Mouse (Mus musculus) lung, postnatal 0 days (tissue): Measurements from ENCODE around the gene Sema3c.

Source experiments
- CTCF ChIP-seq: IDR thresholded peaks from 2 replicates; pipeline ENCODE4 v1.5.1; 2016; ENCODE audit warnings: antibody characterized with exemption, mild to moderate bottlenecking
- EP300 ChIP-seq: IDR thresholded peaks from 2 replicates; pipeline ENCODE4 v1.6.1; 2016; ENCODE audit warnings: antibody characterized with exemption, mild to moderate bottlenecking, control low read depth

DNA sequence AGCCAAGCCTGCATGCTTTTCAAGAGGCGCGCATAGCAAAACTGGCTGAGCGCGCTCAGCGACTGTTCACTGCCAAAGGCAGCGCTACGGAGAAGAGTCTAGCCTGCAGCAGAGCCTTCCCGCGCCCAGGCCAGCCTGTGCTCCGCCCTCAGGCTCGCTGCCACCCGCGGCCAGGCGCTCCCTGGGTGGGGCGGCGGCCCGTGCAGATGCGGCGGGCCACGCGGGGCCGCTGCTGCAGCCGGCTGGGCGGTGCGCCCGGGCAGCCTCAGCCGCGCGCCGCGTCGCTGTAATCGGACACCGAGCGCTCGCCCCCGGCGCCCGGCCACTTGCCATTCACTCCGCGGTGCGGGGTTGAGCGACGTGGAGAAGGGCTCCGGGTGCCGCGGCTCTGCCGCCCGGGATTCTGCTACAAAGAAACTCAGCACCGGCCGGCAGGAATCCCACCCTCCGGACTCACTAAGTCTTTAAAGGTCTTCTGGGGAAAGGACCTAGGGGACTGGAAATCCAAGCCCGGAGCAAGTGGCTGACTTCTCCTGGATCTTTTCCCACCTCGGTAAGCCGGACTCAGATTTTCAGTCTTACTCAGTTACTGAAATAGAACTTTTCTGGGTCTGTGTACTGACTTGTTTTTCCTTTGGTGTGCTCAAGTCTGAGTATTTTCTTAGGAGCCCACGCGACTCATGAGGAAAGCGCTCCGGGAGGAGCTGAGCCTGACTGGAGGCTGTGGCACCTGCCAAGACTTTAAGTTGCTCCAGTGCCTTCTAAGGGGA, 517 bp downstream of the Sema3c start:
- TF ChIP-seq CTCF (no peak; the same call in none of the 2 replicates), EP300 (no peak)
